Mouse (Mus musculus): ENCODE measurements around the gene Lin37.

Lin37 gene

DNA sequence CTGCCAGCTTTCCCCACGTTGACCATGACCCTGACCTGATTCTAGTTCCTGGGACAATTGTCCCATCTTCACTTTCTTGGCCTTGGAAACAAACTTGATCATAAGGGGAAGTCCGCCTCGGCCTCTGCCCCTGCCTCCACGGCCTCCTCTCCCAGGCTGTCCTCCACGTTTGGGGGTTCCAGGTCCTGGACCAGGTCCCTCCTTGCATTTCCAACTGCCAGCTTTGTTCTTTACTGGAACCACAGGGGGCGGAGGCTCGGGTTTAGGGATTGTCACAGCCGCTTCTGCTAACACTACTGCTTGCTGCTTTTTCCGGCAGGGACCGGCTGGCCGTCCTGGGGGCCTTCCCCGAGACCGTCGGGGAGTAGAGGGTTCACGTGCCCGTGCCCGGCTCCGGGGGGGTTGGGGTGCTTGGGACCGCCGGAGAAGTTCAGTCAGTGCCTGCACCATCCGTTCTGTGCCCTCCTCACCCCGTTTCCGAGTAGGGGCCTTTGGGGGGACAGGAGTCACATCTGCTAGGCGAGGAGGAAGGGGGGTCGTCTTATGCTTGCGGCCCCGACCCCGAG is 26.9 kb upstream of the Lin37 start:
- DNase-seq (ENCODE audit: low spot score), result no peak

DNA sequence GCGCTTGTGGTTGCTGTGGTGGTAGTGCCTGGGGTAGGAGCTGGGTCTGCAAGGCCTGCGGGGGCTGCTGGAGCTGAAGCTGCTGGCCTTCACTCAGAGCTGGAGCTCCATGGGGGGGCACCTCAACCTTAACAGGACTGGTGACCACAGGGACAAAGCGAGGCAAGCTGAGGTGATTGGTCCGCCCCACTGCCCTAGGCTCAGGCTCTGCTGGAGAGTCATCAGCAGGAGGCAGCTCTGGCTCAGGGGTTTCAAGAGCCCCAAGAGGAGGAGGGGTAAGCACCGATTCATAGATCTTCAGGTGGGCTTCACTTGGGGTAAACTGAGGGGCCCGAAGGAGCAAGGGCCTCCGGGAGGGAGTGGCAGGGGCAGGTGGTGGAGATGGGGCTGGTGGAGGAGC is 25.5 kb upstream of the Lin37 start:
- DNase-seq (ENCODE audit: low spot score), result no peak

DNA sequence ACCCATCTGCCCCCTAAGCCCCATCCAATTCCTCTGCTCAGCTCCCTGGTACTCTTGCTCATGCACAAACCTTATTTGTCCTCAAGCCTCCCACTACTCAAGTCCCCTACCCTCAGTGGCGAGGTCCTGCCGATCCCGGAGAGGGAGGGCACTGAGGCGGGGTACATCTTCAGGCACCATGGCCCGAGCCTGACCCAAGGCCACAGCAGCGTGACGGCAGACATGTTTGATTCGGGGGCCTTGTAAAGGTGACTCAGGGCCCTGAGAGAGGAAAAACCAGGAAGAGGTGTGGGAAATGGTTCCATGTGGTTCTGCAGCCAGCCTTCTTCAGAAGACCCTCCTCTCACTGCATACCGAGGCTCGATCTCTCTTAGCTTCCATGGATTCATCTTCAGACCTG is 24.7 kb upstream of the Lin37 start:
- no peak for DNase-seq (ENCODE audit: low spot score)

DNA sequence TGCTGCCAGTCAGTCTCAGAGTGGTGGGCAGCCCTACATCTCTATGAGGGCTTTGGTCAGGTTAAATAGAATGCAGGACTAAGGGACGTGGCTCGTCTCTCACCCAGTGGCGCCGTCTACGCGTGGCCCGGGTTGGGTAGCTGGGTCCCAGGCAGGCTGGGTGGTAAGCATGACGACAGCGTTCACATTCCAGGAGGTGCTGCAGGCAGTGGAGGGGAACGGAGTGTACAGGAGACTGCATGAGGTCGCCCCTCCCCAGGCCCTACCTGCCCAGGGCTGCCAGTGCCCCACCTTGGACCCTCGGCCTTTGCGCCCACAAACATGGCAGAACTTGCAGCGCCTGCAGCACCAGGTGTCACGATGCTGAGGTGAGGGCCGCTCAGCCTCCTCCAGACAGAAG is 21.9 kb upstream of the Lin37 start:
- no peak for DNase-seq (ENCODE audit: low spot score)

DNA sequence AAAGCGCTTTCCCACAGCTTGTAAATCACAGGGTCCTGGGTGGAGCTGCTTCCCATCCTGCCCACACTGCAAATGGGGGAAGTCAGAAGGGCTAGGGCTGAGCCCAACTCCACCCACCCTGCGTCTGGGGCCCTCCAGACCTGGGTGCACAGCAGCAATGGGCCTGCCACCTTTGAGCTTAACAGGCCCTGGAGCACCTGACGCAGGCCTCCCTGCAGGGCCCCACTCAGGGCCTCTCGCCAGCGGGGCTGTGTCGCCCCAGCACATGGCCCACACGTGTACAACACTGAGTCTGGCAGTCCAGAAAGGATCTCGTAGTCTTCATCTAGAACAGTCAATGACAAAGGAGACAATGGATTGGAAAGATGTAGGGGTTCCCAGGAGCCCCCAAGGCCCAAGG is 20.3 kb upstream of the Lin37 start:
- no peak for DNase-seq (ENCODE audit: low spot score)

DNA sequence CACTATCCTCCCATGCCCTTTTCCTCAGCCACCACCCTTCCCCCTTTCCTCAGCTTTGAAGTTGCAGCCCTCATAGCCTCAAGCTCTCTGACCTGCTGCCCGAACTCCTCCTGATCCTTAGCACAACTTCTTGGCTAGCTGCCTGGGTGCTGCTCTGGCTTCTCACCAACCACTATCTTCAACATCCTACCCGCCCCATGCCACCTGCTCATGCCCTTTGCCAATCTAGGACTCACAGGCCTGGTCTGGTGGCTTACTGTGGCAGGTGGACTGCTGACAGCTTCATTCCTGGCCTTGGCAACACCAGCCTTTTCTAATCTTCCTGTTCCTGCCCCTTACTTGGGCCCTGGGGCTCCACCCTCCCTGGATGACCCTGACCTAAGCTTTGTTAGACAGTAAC is 13.3 kb upstream of the Lin37 start:
- no peak for DNase-seq (ENCODE audit: low spot score)

DNA sequence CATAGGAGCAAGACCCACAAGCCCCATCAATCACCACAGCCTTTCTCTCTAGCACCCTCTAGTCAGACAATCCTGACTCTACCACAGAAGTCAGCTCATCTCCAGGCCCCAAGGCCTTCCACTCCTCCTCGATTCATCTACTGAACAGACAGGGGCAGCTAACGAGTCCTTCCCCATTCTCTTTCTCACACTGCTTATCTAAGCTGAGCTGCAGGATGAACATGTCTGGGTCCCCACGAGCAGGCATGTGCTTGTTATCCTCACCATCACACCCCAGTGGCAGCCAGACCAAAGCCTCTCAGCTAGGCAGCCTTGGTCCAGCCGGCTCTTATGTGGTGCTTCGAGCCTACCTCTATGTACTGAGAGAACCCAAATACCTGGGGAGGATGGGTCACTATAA is 12.8 kb upstream of the Lin37 start:
- no peak for DNase-seq (ENCODE audit: low spot score)

DNA sequence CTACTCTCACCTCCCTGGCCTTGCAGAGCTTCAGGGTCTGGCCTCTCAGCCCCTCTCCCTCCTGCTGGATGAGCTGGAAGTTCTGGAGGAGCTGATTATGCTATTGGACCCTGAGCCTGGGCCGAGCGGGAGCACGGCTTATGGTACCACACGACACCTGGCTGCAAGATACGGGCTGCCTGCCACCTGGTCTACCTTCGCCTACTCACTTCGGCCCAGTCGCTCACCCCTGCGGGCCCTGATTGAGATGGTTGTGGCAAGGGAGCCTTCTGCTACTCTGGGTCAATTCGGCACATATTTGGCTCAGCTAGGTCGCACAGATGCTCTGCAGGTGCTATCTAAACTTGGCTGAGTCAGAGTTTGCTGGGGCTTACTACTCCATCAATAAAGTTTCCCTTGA is 7.9 kb upstream of the Lin37 start:
- DNase-seq (ENCODE audit: low spot score), result no peak

DNA sequence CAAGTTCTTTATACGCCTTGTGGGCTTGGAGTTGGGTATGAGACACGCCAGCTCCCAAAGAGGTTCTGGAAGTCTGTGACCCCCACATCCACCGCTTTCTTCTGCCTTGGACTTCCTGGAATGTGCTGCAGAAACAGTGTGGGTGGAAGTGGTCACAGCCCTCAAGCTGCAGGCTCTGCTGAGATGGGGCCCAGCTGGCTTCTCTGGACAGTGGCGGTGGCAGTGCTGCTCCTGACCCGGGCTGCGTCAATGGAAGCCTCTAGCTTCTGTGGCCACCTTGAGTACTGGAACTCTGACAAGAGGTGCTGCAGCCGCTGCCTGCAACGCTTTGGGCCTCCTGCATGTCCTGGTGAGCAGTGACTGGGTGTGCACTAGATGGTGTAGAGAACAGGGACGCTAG is 6.4 kb upstream of the Lin37 start:
- no peak for DNase-seq (ENCODE audit: low spot score)

DNA sequence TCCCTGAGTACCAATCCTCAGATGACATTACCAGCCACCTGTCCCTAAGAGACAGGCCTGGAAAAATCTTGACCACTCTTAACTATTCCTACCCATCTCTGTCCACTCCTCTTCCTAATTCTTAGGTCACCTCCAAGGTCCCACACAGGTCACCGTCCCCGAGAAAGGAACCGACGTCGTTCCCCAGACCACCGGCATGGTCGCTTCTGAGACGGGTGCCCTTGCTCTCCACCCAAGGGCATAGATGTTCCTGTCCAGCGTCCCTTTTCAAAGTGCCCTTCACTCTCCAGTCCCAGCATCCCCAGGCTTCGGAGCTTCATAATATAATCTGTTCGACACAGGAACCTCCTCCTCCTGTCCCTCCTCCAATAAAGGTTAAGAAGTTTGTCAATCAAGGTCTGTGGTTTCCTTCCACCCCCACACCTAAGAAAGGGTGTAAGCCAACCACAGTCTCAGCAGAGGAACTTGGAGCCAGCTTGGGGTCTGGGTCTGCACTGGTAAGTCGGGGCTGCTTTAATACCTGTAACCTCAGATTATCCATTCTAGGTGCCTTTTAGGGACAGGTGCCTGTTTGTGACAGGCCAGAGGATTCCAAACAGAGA is 5.4 kb upstream of the Lin37 start, which contains the start of gene Igflr1:
Igflr1 (plus strand) TSS at position 458 of the 602 bp plus-strand sequence.
- no peak for DNase-seq (ENCODE audit: low spot score)

DNA sequence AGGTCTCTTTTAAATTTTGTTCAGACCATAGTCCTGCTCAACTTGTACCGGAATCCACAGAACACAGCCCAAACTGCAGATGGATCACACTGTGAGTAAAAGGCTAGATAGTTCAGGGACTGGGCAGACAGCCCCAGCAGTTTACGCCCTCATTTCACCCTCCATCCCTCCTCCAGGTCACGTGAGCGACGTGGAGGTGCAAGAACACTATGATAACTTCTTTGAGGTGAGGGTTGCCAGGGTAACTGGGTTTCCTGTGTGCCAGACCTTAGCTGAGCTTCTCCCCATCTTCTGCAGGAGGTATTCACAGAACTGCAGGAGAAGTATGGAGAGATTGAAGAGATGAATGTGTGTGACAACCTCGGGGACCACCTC is 4.3 kb upstream of the Lin37 start:
- no peak for DNase-seq (ENCODE audit: low spot score)

DNA sequence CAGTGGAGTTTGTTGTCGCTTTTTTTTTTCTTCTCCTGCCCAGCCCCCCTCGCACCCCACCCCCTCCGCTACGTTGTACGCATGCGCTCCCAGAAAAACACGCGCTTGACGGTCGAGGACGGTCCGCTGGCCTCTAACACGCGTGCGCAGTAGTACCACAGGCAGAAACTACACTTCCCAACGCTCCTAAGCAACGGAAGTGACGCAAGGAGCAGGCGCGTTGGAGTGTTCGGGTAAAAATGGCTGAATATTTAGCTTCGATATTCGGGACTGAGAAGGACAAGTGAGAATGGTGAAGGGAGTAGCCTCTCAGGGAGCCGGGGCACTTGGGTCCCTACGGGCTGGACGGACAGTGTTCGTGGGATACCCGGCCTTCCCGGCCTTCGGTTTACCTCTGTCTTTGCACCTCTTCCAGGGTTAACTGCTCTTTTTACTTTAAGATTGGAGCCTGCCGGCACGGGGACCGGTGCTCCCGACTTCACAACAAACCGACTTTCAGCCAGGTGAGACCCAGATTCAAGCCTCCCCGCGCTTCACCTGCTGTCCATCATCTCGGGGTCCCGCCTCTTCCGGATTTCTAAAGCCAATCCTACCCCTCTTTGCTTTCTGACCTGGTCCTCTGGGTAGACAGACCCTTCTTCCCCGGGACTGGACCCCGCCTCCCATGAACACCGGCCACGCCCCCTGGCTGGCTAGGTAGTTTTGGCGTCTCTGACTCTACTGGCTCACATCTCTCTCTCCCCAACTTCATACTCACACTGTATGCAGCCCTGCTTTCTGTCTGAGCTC is 3.7 kb upstream of the Lin37 start, which contains the start of the genes U2af1l4, Gm49396 and Psenen:
U2af1l4 (plus strand) TSS at position 185 of the 789 bp plus-strand sequence.
Gm49396 (plus strand) TSS at position 228 of the 789 bp plus-strand sequence.
Psenen (minus strand) TSS at position 511 of the 789 bp plus-strand sequence.
- DNase-seq (ENCODE audit: low spot score), result peak; percentile 93

DNA sequence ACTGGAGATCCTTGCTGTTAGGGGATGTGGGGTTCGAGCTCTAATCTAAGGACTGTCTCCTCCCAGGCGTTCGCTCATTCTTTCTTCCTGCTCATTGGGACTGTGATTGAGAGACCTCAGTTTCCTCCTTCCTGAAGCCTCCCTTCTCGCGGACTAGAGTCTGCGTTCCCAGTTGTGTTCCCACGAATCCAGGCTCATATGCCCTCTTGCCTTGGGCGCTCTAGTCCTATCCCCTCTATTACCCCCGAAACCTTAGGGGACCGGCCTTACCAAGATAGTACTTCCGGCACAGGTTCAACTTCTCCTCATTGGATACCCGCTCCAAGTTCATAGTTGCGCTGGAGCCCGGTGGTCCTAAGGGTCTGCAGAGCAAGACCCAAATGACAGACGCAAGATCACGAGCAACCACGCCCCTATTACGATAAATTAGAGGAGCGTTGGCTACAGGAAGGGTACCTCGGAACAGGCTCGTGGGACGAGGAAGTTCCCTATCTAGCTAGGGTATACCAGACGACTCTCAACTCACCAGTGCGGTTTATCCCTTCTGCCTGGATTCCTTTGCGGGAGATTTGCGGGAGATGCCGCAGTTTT is 3.0 kb upstream of the Lin37 start:
- DNase-seq (ENCODE audit: low spot score), result no peak

DNA sequence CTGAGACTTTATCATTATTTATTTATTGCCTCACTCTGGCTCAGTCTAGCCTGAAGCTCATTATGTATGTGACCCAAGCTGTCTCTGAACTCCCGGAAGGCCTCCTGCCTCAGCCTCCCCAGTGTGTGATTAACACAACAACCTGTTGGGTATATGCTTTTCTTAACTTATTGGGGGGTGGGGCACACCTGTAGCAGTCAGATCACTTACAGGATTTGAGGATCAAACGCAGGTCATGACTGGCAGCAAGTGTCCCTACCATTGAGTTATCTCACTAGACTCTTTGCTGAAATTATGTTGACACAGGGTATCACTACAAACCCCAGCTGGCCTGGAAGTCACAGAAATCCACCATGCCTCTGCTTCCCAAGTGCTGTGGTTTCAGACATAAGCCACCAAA is 658 bp upstream of the Lin37 start:
- DNase-seq (ENCODE audit: low spot score), result no peak

DNA sequence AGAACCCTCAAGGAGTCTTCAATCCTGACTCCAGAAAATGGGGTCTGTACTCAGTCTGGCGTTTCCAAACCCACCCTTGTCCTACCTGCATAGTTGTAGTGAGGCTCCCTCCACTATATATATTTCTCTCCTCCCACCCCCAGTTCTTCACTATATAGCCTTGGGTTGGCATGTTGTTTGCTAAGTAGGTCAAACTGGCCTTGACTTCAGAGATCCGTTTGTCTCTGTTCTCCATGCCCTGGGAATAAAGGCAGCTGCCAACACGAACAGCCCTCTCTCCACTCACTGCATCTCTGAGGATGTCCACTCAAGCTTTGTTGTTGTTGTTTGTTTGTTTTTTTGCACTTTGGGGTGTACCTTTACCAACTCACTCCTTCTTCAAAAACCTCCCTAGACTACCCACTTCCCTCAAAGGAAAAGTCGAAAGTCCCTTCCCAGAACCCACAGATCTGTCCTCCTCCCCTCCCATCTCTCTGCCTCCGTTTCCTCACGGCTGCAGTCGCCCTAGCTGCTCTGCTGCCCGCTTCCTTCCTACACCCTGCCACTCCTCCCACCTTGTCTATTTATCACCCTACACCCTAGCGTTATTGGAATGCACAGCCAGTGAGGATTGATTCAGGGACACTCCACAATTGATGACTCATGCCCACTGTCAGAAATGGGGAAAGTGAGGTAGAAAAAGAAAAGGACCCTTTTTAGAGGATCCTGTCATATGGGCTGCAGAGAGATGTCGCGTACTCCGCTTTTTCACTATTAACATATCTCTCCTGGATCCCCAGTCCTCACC is 789 bp downstream of the Lin37 start:
- no peak for DNase-seq (ENCODE audit: low spot score)

DNA sequence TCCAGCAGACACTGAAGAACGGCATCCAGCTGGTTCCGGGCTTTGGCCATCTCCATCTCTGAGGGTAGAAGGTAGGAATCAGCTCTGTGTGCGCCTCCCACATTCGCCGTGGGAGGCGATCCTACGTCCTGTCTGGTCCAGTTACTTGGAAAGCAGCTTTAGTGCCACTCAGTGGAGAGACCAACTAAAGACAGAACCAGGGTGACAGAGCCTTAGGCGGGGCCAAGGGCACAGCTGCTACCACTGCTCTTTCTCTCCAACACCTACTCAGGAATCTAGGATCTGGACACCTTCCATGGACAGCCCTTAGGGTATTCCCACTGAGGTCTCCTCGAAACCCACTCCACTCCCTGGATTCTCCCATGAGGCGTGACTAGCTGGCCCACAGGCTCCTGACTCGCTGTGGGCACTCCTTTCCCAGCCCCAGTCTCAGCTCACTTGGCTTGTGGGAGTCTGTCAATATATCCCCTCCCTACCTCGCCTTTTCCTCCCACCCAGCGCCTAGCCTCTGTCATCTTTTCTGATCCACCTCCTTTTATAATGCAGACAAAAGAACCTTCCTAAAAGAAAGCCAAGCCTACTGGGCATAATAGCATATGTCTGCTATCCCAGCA is 1.6 kb downstream of the Lin37 start:
- no peak for DNase-seq (ENCODE audit: low spot score)

DNA sequence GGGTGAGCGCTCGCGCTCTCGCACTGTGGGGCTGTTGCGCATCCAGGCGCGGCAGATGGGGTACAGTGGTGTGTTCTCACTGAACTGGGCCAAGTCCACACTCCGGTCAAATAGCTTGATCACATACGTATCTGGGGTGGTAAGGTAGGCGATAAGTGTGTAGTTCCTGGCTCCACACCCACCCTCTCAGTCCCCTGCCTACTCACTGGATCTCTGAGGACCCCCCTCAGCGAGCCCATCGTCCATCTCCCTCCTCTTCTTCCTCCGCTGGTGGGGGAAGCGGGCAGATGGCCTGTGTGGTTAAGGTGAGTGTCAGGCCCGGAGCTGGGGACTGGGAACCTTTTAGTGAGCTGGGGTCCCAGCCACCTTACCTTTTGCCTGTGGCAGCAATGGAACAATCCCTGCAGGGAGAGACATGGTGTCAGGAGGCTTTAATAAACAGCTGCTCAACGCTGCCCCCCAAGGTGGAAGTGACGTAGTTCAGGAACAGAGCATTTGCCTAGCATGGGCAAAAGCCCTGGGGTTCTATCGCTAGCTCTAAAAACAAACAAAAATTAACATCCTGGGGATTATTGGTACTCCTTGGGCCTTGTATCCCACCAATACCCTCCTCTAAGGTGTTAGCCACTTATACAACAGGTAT is 2.6 kb downstream of the Lin37 start:
- no peak for DNase-seq (ENCODE audit: low spot score)

DNA sequence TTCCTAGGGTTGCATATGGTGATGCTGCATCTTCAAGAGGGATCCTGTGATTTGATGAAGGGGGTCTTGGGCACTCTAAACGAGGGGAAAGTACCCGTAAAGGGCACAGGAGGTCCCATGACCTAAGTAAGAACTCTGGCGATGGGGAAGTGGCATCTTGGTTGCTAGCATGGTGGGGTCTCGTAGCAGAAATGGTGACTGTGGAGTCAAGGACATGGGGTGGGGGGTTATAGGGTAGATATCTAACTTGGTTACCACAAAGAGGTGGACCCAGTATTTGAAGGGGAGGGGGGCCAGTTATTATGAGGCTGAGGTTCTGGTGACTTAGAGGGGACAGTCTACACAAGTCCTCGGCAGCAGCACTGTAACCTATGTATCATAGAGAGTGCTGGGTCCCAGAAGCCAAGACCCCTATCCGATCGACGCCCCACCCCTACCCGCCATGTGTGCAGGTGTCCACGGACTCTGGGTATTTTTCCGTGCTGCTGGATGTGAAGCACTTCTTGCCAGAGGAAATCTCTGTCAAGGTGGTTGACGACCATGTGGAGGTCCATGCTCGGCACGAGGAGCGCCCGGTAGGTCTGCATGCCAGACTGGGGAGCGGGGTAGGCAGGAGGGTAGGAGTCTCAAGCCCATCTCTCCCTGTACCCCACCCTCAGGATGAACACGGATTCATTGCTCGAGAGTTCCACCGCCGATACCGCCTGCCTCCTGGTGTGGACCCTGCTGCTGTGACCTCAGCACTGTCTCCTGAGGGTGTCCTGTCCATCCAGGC is 5.6 kb downstream of the Lin37 start:
- no peak for DNase-seq (ENCODE audit: low spot score)

DNA sequence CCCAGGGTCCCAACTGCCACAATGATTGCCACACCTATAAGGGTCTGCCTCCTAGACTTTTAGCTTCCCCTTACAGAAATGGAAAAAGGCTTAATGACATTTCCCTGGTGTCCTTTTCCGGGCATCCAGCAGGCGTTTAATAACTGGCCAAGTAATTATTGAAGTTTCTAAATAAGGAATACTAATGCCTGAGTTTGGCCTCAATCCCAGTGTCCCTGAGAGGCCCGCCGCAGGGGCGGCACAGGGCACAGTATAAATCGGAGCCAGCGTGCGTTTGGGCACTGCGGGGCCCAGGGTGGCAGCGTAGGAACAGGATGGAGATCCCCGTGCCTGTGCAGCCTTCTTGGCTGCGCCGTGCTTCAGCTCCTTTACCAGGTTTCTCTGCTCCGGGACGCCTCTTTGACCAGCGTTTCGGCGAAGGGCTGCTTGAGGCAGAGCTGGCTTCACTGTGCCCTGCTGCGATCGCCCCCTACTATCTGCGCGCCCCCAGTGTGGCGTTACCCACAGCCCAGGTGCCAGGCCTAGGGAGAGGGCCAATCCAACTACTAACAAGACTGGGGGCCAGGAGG is 6.5 kb downstream of the Lin37 start:
- DNase-seq (ENCODE audit: low spot score), result no peak
